Mouse (Mus musculus): ENCODE measurements around the gene Ppp4c. TPM values are rescaled to one million over a fixed set of nuclear protein-coding genes. Genes with fewer than 3 reads are reported as not detected.

Gene Ppp4c
- total RNA-seq, 1 experiment: 291 TPM

DNA sequence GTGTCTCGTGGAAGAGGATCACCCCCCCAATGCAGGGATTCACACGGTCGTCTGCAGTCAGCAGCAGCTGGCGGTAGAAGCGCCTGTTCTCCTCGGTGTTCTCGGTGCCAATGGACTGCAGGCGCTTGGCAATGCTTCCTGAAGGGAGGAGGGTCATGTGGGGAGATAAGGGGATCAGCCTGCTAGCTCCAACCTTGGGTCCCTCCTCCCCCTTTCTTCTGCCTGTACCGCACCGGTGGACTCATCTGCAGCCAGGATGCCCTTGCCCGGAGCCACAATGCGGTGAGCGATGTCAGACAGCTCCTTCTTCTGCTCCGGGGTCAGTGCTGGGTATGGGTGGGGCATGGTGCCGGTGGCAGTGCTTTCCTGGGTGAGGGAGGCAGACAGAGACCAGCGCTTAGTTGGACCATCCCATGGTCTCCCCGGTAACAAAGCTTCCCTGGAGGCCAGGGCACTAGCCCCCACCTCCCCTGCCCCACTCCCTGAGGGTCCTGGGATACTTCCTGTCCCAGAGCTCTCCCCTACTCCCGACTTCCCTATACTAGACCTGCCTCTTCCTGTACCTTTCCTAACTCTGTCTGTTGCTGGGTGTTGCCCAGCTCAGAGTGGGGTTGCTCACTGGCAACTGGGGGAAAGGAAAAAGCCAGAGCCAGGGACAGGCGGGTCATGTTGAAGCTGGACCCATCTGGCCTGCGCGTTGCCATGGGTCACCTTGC lies 5.3 kb upstream of the Ppp4c start, which contains the start of gene Fam57b:
TSS of gene Fam57b (plus strand) at position 258 of the 716 bp plus-strand sequence.
- Histone ChIP-seq H3K4me3 (ENCODE audit: insufficient read depth in 1 of 2, low read depth in 1 of 2, low read length in 2 of 2, poor library complexity in 1 of 2, severe bottlenecking in 1 of 2) (peak within 1 kb of the TSS; percentile 91 to 96), H3K27ac (ENCODE audit: insufficient read depth, low read depth, low read length, poor library complexity, severe bottlenecking) (peak within 1 kb of the TSS; percentile 70), H3K9ac (ENCODE audit: insufficient read depth, low read depth, low read length, poor library complexity, severe bottlenecking) (peak within 1 kb of the TSS; percentile 89), H3K4me1 (ENCODE audit: control insufficient read depth in 2 of 2, insufficient read depth in 2 of 2, low read length in 2 of 2, poor library complexity in 1 of 2) (peaks cover 0 to 13% of the 10 kb centered on the region in 2 experiments; a peak in 1 of 4 replicates), H3K36me3 (ENCODE audit: control insufficient read depth, insufficient read depth, low read length, poor library complexity, severe bottlenecking) (peaks cover 36% of the 10 kb centered on the region), H3K9me3 (ENCODE audit: control insufficient read depth, insufficient read depth, low read depth, low read length) (no peaks in the 10 kb centered on the region)
- in situ Hi-C loops (cut with MboI; ENCODE audit: low sequenced_read_pairs in 2 of 2, unreplicated experiment in 2 of 2): no loop called here
- no peak for TF ChIP-seq MAFK (IDR thresholded peaks at IDR 0.05; ENCODE audit: insufficient read depth, low read depth, low read length)
- TF ChIP-seq ZNF384 (IDR thresholded peaks at IDR 0.05; ENCODE audit: low read depth, low read length): no peak
- no peak for TF ChIP-seq HCFC1 (IDR thresholded peaks at IDR 0.05; ENCODE audit: borderline replicate concordance, insufficient read depth, low read length)
- TF ChIP-seq CHD2 (IDR thresholded peaks at IDR 0.05; ENCODE audit: low read depth, low read length): no peak
- no peak for TF ChIP-seq ZC3H11A (IDR thresholded peaks at IDR 0.05; ENCODE audit: borderline replicate concordance, low read depth, low read length)
- DNase-seq (ENCODE audit: low read depth, low spot score): no peak

DNA sequence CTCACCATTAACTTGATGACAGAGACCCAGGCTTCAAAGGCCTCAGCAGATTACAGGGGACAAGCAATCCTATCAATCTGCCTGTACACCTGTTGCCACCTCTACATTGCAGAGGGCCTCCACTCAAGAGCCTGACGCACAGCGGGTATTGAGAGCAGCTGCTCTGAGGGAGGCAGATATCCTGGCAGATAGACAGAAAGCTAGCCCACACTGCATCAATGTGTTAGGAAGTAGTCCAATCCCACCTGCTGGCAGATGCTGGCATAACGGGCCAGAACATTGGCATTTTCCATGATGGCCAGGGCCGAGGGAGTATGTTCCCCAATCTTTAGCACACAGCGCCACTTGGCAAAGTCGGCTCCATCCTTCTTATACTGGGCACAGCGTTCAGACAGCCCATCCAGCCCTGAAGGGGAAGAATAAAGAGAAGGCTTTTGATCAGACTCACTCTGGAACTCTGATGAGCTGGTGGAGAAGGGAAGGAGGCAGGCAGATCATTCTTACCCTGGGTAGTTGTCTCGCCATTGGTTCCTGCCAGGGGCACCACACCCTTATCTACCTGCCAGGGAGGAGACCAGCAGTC lies 4.1 kb upstream of the Ppp4c start:
- in situ Hi-C loops (cut with MboI; ENCODE audit: low sequenced_read_pairs in 2 of 2, unreplicated experiment in 2 of 2): no loop called here
- TF ChIP-seq ZNF384 (IDR thresholded peaks at IDR 0.05; ENCODE audit: low read depth, low read length) (no peak), HCFC1 (IDR thresholded peaks at IDR 0.05; ENCODE audit: borderline replicate concordance, insufficient read depth, low read length) (no peak), ZC3H11A (IDR thresholded peaks at IDR 0.05; ENCODE audit: borderline replicate concordance, low read depth, low read length) (no peak), MAFK (IDR thresholded peaks at IDR 0.05; ENCODE audit: insufficient read depth, low read depth, low read length) (no peak), CHD2 (IDR thresholded peaks at IDR 0.05; ENCODE audit: low read depth, low read length) (no peak)
- peaks cover 0 to 13% of the 10 kb centered on the region in 2 experiments; a peak in 1 of 4 replicates for H3K4me1 ChIP-seq (ENCODE audit: control insufficient read depth in 2 of 2, insufficient read depth in 2 of 2, low read length in 2 of 2, poor library complexity in 1 of 2)
- no peak for DNase-seq (ENCODE audit: low read depth, low spot score)
- peak overlapping the region; percentile 91 to 96; a peak in 2 of 4 replicates for H3K4me3 ChIP-seq (ENCODE audit: insufficient read depth in 1 of 2, low read depth in 1 of 2, low read length in 2 of 2, poor library complexity in 1 of 2, severe bottlenecking in 1 of 2)
- 0 out of 2 replicates have a peak overlapping the region, but pooled peaks have one; percentile 13 for H3K9ac ChIP-seq (ENCODE audit: insufficient read depth, low read depth, low read length, poor library complexity, severe bottlenecking)
- peaks cover 34% of the 10 kb centered on the region for H3K36me3 ChIP-seq (ENCODE audit: control insufficient read depth, insufficient read depth, low read length, poor library complexity, severe bottlenecking)
- peak overlapping the region; percentile 16; the same call in 1 of the 2 replicates for H3K27ac ChIP-seq (ENCODE audit: insufficient read depth, low read depth, low read length, poor library complexity, severe bottlenecking)
- H3K9me3 ChIP-seq (ENCODE audit: control insufficient read depth, insufficient read depth, low read depth, low read length): no peaks in the 10 kb centered on the region

- H3K9ac ChIP-seq (ENCODE audit: insufficient read depth, low read depth, low read length, poor library complexity, severe bottlenecking): no peak overlapping the region
- in situ Hi-C loops (cut with MboI; ENCODE audit: low sequenced_read_pairs in 2 of 2, unreplicated experiment in 2 of 2): no loop called here
- H3K9me3 ChIP-seq (ENCODE audit: control insufficient read depth, insufficient read depth, low read depth, low read length): no peaks in the 10 kb centered on the region
- H3K4me1 ChIP-seq (ENCODE audit: control insufficient read depth in 2 of 2, insufficient read depth in 2 of 2, low read length in 2 of 2, poor library complexity in 1 of 2): peaks cover 0 to 13% of the 10 kb centered on the region in 2 experiments; a peak in 1 of 4 replicates
- no peak for TF ChIP-seq MAFK (IDR thresholded peaks at IDR 0.05; ENCODE audit: insufficient read depth, low read depth, low read length)
- no peak for TF ChIP-seq ZNF384 (IDR thresholded peaks at IDR 0.05; ENCODE audit: low read depth, low read length)
- no peak for TF ChIP-seq CHD2 (IDR thresholded peaks at IDR 0.05; ENCODE audit: low read depth, low read length)
- DNase-seq (ENCODE audit: low read depth, low spot score): no peak
- H3K4me3 ChIP-seq (ENCODE audit: insufficient read depth in 1 of 2, low read depth in 1 of 2, low read length in 2 of 2, poor library complexity in 1 of 2, severe bottlenecking in 1 of 2): peak overlapping the region in 1 of 2 experiments; percentile 91; a peak in 2 of 4 replicates
- H3K36me3 ChIP-seq (ENCODE audit: control insufficient read depth, insufficient read depth, low read length, poor library complexity, severe bottlenecking): peaks cover 34% of the 10 kb centered on the region
- H3K27ac ChIP-seq (ENCODE audit: insufficient read depth, low read depth, low read length, poor library complexity, severe bottlenecking): peak overlapping the region; percentile 10; the same call in 1 of the 2 replicates
These were observed 3.4 kb upstream of the Ppp4c start for GRCm38 (mm10) chr7:126795387-126796317.

GRCm38 (mm10) chr7:126794271-126794605 lies 1.9 kb upstream of the Ppp4c start:
- TF ChIP-seq ZNF384 (IDR thresholded peaks at IDR 0.05; ENCODE audit: low read depth, low read length) (no peak), HCFC1 (IDR thresholded peaks at IDR 0.05; ENCODE audit: borderline replicate concordance, insufficient read depth, low read length) (no peak), MAFK (IDR thresholded peaks at IDR 0.05; ENCODE audit: insufficient read depth, low read depth, low read length) (no peak), ZC3H11A (IDR thresholded peaks at IDR 0.05; ENCODE audit: borderline replicate concordance, low read depth, low read length) (no peak), CHD2 (IDR thresholded peaks at IDR 0.05; ENCODE audit: low read depth, low read length) (no peak)
- no peak overlapping the region for H3K4me3 ChIP-seq (ENCODE audit: insufficient read depth in 1 of 2, low read depth in 1 of 2, low read length in 2 of 2, poor library complexity in 1 of 2, severe bottlenecking in 1 of 2)
- H3K9ac ChIP-seq (ENCODE audit: insufficient read depth, low read depth, low read length, poor library complexity, severe bottlenecking): no peak overlapping the region
- H3K27ac ChIP-seq (ENCODE audit: insufficient read depth, low read depth, low read length, poor library complexity, severe bottlenecking): no peak overlapping the region
- in situ Hi-C loops (cut with MboI; ENCODE audit: low sequenced_read_pairs in 2 of 2, unreplicated experiment in 2 of 2): no loop called here
- H3K36me3 ChIP-seq (ENCODE audit: control insufficient read depth, insufficient read depth, low read length, poor library complexity, severe bottlenecking): peaks cover 44% of the 10 kb centered on the region
- no peak for DNase-seq (ENCODE audit: low read depth, low spot score)
- peaks cover 0 to 10% of the 10 kb centered on the region in 2 experiments; a peak in 1 of 4 replicates for H3K4me1 ChIP-seq (ENCODE audit: control insufficient read depth in 2 of 2, insufficient read depth in 2 of 2, low read length in 2 of 2, poor library complexity in 1 of 2)
- no peaks in the 10 kb centered on the region for H3K9me3 ChIP-seq (ENCODE audit: control insufficient read depth, insufficient read depth, low read depth, low read length)
